Mouse (Mus musculus): ENCODE measurements around the gene Slc38a3. TPM values are rescaled to one million over a fixed set of nuclear protein-coding genes. Genes with fewer than 3 reads are reported as not detected.
A peak's percentile ranks its signal among the peaks of the same experiment; 100 is the strongest.

Slc38a3 gene
- polyA plus RNA-seq, 1 experiment from 2014 or later, result 43.3 TPM

- 0 out of 2 replicates have a peak, but pooled peaks cover 8% of the 10 kb centered on the region for H3K36me3 ChIP-seq
- no peaks in the 10 kb centered on the region for H3K27me3 ChIP-seq
- no peak overlapping the region for H3K4me2 ChIP-seq
- H3K4me3 ChIP-seq, result no peak overlapping the region
- peaks cover 93% of the 10 kb centered on the region for H3K4me1 ChIP-seq (replicated peaks)
- H3K27ac ChIP-seq (replicated peaks), result peak overlapping the region; percentile 43; the same call in 1 of the 2 replicates
- no peaks in the 10 kb centered on the region for H3K9me3 ChIP-seq
- no peak overlapping the region for H3K9ac ChIP-seq
- WGBS, result 62% methylated on average over 3 of the region's 3 CpGs
- ATAC-seq (ENCODE audit: low FRiP score, low read depth), result peak; percentile 23; the same call in 1 of the 2 replicates
These were observed 33.4 kb upstream of the Slc38a3 start for GRCm38 (mm10) chr9:107702606-107703185.

GRCm38 (mm10) chr9:107701594-107701993 is 32.3 kb upstream of the Slc38a3 start:
- WGBS, result 52% methylated on average over 12 of the region's 12 CpGs
- peak overlapping the region; percentile 16 for H3K27ac ChIP-seq (replicated peaks)
- H3K9me3 ChIP-seq, result no peaks in the 10 kb centered on the region
- no peaks in the 10 kb centered on the region for H3K27me3 ChIP-seq
- H3K9ac ChIP-seq, result no peak overlapping the region
- ATAC-seq (ENCODE audit: low FRiP score, low read depth), result no peak
- no peak overlapping the region for H3K4me3 ChIP-seq
- H3K36me3 ChIP-seq, result 0 out of 2 replicates have a peak, but pooled peaks cover 8% of the 10 kb centered on the region
- peaks cover 93% of the 10 kb centered on the region for H3K4me1 ChIP-seq (replicated peaks)
- no peak overlapping the region for H3K4me2 ChIP-seq

GRCm38 (mm10) chr9:107700114-107700571 is 30.8 kb upstream of the Slc38a3 start:
- no peak for ATAC-seq (ENCODE audit: low FRiP score, low read depth)
- Histone ChIP-seq H3K27me3 (no peaks in the 10 kb centered on the region), H3K36me3 (0 out of 2 replicates have a peak, but pooled peaks cover 6% of the 10 kb centered on the region), H3K9ac (no peak overlapping the region), H3K4me2 (peak overlapping the region; percentile 11; the same call in 1 of the 2 replicates), H3K27ac (replicated peaks) (0 out of 2 replicates have a peak overlapping the region, but pooled peaks have one; percentile 50), H3K4me3 (no peak overlapping the region), H3K9me3 (no peaks in the 10 kb centered on the region), H3K4me1 (replicated peaks) (peaks cover 88% of the 10 kb centered on the region)
- WGBS, result 18% methylated on average over 6 of the region's 6 CpGs

GRCm38 (mm10) chr9:107699376-107699980 is 30.1 kb upstream of the Slc38a3 start:
- no peak for ATAC-seq (ENCODE audit: low FRiP score, low read depth)

GRCm38 (mm10) chr9:107698611-107699190 is 29.4 kb upstream of the Slc38a3 start:
- Histone ChIP-seq H3K9ac (no peak overlapping the region), H3K27me3 (no peaks in the 10 kb centered on the region), H3K4me2 (0 out of 2 replicates have a peak overlapping the region, but pooled peaks have one; percentile 5), H3K4me3 (no peak overlapping the region), H3K27ac (replicated peaks) (0 out of 2 replicates have a peak overlapping the region, but pooled peaks have one; percentile 38), H3K36me3 (0 out of 2 replicates have a peak, but pooled peaks cover under 1% of the 10 kb centered on the region), H3K4me1 (replicated peaks) (peaks cover 88% of the 10 kb centered on the region), H3K9me3 (no peaks in the 10 kb centered on the region)
- WGBS, result 11% methylated on average over 14 of the region's 14 CpGs
- no peak for ATAC-seq (ENCODE audit: low FRiP score, low read depth)

More at GRCm38 (mm10) chr9:107699376-107699980, 30.1 kb upstream of the Slc38a3 start:
- Histone ChIP-seq H3K27ac (replicated peaks) (no peak overlapping the region), H3K27me3 (no peaks in the 10 kb centered on the region), H3K4me2 (peak overlapping the region; percentile 5; the same call in 1 of the 2 replicates), H3K4me1 (replicated peaks) (peaks cover 90% of the 10 kb centered on the region), H3K9ac (no peak overlapping the region), H3K36me3 (0 out of 2 replicates have a peak, but pooled peaks cover 3% of the 10 kb centered on the region), H3K9me3 (no peaks in the 10 kb centered on the region), H3K4me3 (no peak overlapping the region)
- 15% methylated on average over 9 of the region's 9 CpGs for WGBS

GRCm38 (mm10) chr9:107697811-107698521 is 28.6 kb upstream of the Slc38a3 start:
- WGBS, result 15% methylated on average over 14 of the region's 14 CpGs
- Histone ChIP-seq H3K9me3 (no peaks in the 10 kb centered on the region), H3K36me3 (no peaks in the 10 kb centered on the region), H3K4me1 (replicated peaks) (peaks cover 88% of the 10 kb centered on the region), H3K4me2 (peak overlapping the region; percentile 2), H3K27ac (replicated peaks) (peak overlapping the region; percentile 12), H3K4me3 (no peak overlapping the region), H3K9ac (no peak overlapping the region), H3K27me3 (no peaks in the 10 kb centered on the region)
- no peak for ATAC-seq (ENCODE audit: low FRiP score, low read depth)

GRCm38 (mm10) chr9:107696845-107697610 is 27.7 kb upstream of the Slc38a3 start:
- no peak overlapping the region for H3K27ac ChIP-seq (replicated peaks)
- H3K9me3 ChIP-seq, result no peaks in the 10 kb centered on the region
- H3K9ac ChIP-seq, result no peak overlapping the region
- 35% methylated on average over 9 of the region's 9 CpGs for WGBS
- H3K27me3 ChIP-seq, result no peaks in the 10 kb centered on the region
- ATAC-seq (ENCODE audit: low FRiP score, low read depth), result no peak
- H3K4me1 ChIP-seq (replicated peaks), result peaks cover 82% of the 10 kb centered on the region
- no peak overlapping the region for H3K4me2 ChIP-seq
- no peak overlapping the region for H3K4me3 ChIP-seq
- peaks cover 5% of the 10 kb centered on the region; the same call in 1 of the 2 replicates for H3K36me3 ChIP-seq

GRCm38 (mm10) chr9:107696106-107696479 is 26.8 kb upstream of the Slc38a3 start:
- Histone ChIP-seq H3K27ac (replicated peaks) (no peak overlapping the region), H3K9me3 (no peaks in the 10 kb centered on the region), H3K9ac (no peak overlapping the region), H3K4me1 (replicated peaks) (peaks cover 74% of the 10 kb centered on the region), H3K36me3 (peaks cover 14% of the 10 kb centered on the region), H3K4me2 (no peak overlapping the region), H3K27me3 (no peaks in the 10 kb centered on the region), H3K4me3 (no peak overlapping the region)
- WGBS, result 33% methylated on average over 6 of the region's 6 CpGs
- no peak for ATAC-seq (ENCODE audit: low FRiP score, low read depth)

GRCm38 (mm10) chr9:107695441-107696105 is 26.2 kb upstream of the Slc38a3 start:
- Histone ChIP-seq H3K4me3 (no peak overlapping the region), H3K27me3 (no peaks in the 10 kb centered on the region), H3K36me3 (peaks cover 17% of the 10 kb centered on the region), H3K4me2 (no peak overlapping the region), H3K27ac (replicated peaks) (no peak overlapping the region), H3K4me1 (replicated peaks) (peaks cover 69% of the 10 kb centered on the region), H3K9me3 (no peaks in the 10 kb centered on the region), H3K9ac (no peak overlapping the region)
- ATAC-seq (ENCODE audit: low FRiP score, low read depth), result no peak
- 77% methylated on average over 12 of the region's 12 CpGs for WGBS

GRCm38 (mm10) chr9:107694627-107695026 is 25.3 kb upstream of the Slc38a3 start:
- Histone ChIP-seq H3K4me1 (replicated peaks) (peaks cover 60% of the 10 kb centered on the region), H3K4me2 (no peak overlapping the region), H3K27ac (replicated peaks) (no peak overlapping the region), H3K9ac (no peak overlapping the region), H3K4me3 (no peak overlapping the region), H3K27me3 (no peaks in the 10 kb centered on the region), H3K9me3 (no peaks in the 10 kb centered on the region), H3K36me3 (peaks cover 17% of the 10 kb centered on the region)
- ATAC-seq (ENCODE audit: low FRiP score, low read depth), result no peak
- 83% methylated on average over 7 of the region's 7 CpGs for WGBS
